Mouse (Mus musculus): Measurements from ENCODE around the gene Bbs2. TPM values are rescaled to one million over a fixed set of nuclear protein-coding genes. Genes with fewer than 3 reads are reported as not detected.

Bbs2 gene
- polyA plus RNA-seq, 1 experiment from 2014 or later: 16.6 TPM

- no peaks in the 10 kb centered on the region for H3K9me3 ChIP-seq (ENCODE audit: control insufficient read depth, low read depth, low read length)
- H3K4me2 ChIP-seq (replicated peaks; ENCODE audit: low read depth, low read length): no peak overlapping the region
- H3K36me3 ChIP-seq (ENCODE audit: control insufficient read depth, insufficient read depth, low read length): no peaks in the 10 kb centered on the region
- ATAC-seq (ENCODE audit: insufficient number of reproducible peaks, insufficient read depth, low FRiP score, low read depth): no peak
- H3K9ac ChIP-seq (replicated peaks; ENCODE audit: low read depth, low read length): no peak overlapping the region
- H3K27me3 ChIP-seq (ENCODE audit: control insufficient read depth, insufficient read depth, low read length): no peaks in the 10 kb centered on the region
- H3K27ac ChIP-seq (ENCODE audit: low read length): no peak overlapping the region
- no peak overlapping the region for H3K4me3 ChIP-seq (ENCODE audit: low read depth, low read length)
- 90% methylated on average over 4 of the region's 4 CpGs for WGBS
- H3K4me1 ChIP-seq (ENCODE audit: control insufficient read depth, insufficient read depth, low read length): no peaks in the 10 kb centered on the region
Measured at GRCm38 (mm10) chr8:94130126-94130525, 31.4 kb upstream of the Bbs2 start.

GRCm38 (mm10) chr8:94129133-94129789 is 30.5 kb upstream of the Bbs2 start:
- Histone ChIP-seq H3K9ac (replicated peaks; ENCODE audit: low read depth, low read length) (no peak overlapping the region), H3K27me3 (ENCODE audit: control insufficient read depth, insufficient read depth, low read length) (no peaks in the 10 kb centered on the region), H3K36me3 (ENCODE audit: control insufficient read depth, insufficient read depth, low read length) (no peaks in the 10 kb centered on the region), H3K4me1 (ENCODE audit: control insufficient read depth, insufficient read depth, low read length) (no peaks in the 10 kb centered on the region), H3K27ac (ENCODE audit: low read length) (no peak overlapping the region), H3K4me2 (replicated peaks; ENCODE audit: low read depth, low read length) (no peak overlapping the region), H3K4me3 (ENCODE audit: low read depth, low read length) (no peak overlapping the region), H3K9me3 (ENCODE audit: control insufficient read depth, low read depth, low read length) (no peaks in the 10 kb centered on the region)
- no peak for ATAC-seq (ENCODE audit: insufficient number of reproducible peaks, insufficient read depth, low FRiP score, low read depth)
- WGBS: 82% methylated on average over 6 of the region's 6 CpGs

GRCm38 (mm10) chr8:94127711-94128110 is 29.0 kb upstream of the Bbs2 start:
- WGBS: 78% methylated on average over 6 of the region's 6 CpGs
- no peak overlapping the region for H3K4me3 ChIP-seq (ENCODE audit: low read depth, low read length)
- H3K9ac ChIP-seq (replicated peaks; ENCODE audit: low read depth, low read length): no peak overlapping the region
- ATAC-seq (ENCODE audit: insufficient number of reproducible peaks, insufficient read depth, low FRiP score, low read depth): no peak
- no peaks in the 10 kb centered on the region for H3K9me3 ChIP-seq (ENCODE audit: control insufficient read depth, low read depth, low read length)
- H3K4me2 ChIP-seq (replicated peaks; ENCODE audit: low read depth, low read length): no peak overlapping the region
- H3K27me3 ChIP-seq (ENCODE audit: control insufficient read depth, insufficient read depth, low read length): no peaks in the 10 kb centered on the region
- no peak overlapping the region for H3K27ac ChIP-seq (ENCODE audit: low read length)
- no peaks in the 10 kb centered on the region for H3K4me1 ChIP-seq (ENCODE audit: control insufficient read depth, insufficient read depth, low read length)
- H3K36me3 ChIP-seq (ENCODE audit: control insufficient read depth, insufficient read depth, low read length): no peaks in the 10 kb centered on the region

GRCm38 (mm10) chr8:94122711-94123468 is 24.2 kb upstream of the Bbs2 start:
- no peaks in the 10 kb centered on the region for H3K4me1 ChIP-seq (ENCODE audit: control insufficient read depth, insufficient read depth, low read length)
- no peak overlapping the region for H3K9ac ChIP-seq (replicated peaks; ENCODE audit: low read depth, low read length)
- WGBS: 44% methylated on average over 8 of the region's 8 CpGs
- H3K9me3 ChIP-seq (ENCODE audit: control insufficient read depth, low read depth, low read length): no peaks in the 10 kb centered on the region
- no peak overlapping the region for H3K27ac ChIP-seq (ENCODE audit: low read length)
- no peaks in the 10 kb centered on the region for H3K36me3 ChIP-seq (ENCODE audit: control insufficient read depth, insufficient read depth, low read length)
- ATAC-seq (ENCODE audit: insufficient number of reproducible peaks, insufficient read depth, low FRiP score, low read depth): no peak
- H3K4me3 ChIP-seq (ENCODE audit: low read depth, low read length): no peak overlapping the region
- no peaks in the 10 kb centered on the region for H3K27me3 ChIP-seq (ENCODE audit: control insufficient read depth, insufficient read depth, low read length)
- no peak overlapping the region for H3K4me2 ChIP-seq (replicated peaks; ENCODE audit: low read depth, low read length)

GRCm38 (mm10) chr8:94121625-94122024 is 22.9 kb upstream of the Bbs2 start:
- H3K36me3 ChIP-seq (ENCODE audit: control insufficient read depth, insufficient read depth, low read length): no peaks in the 10 kb centered on the region
- H3K4me3 ChIP-seq (ENCODE audit: low read depth, low read length): no peak overlapping the region
- ATAC-seq (ENCODE audit: insufficient number of reproducible peaks, insufficient read depth, low FRiP score, low read depth): no peak
- no peak overlapping the region for H3K9ac ChIP-seq (replicated peaks; ENCODE audit: low read depth, low read length)
- WGBS: 90% methylated on average over 9 of the region's 9 CpGs
- no peak overlapping the region for H3K4me2 ChIP-seq (replicated peaks; ENCODE audit: low read depth, low read length)
- H3K9me3 ChIP-seq (ENCODE audit: control insufficient read depth, low read depth, low read length): no peaks in the 10 kb centered on the region
- H3K27ac ChIP-seq (ENCODE audit: low read length): no peak overlapping the region
- no peaks in the 10 kb centered on the region for H3K4me1 ChIP-seq (ENCODE audit: control insufficient read depth, insufficient read depth, low read length)
- H3K27me3 ChIP-seq (ENCODE audit: control insufficient read depth, insufficient read depth, low read length): no peaks in the 10 kb centered on the region

GRCm38 (mm10) chr8:94118776-94119430 is 20.2 kb upstream of the Bbs2 start:
- H3K4me2 ChIP-seq (replicated peaks; ENCODE audit: low read depth, low read length): no peak overlapping the region
- no peak overlapping the region for H3K9ac ChIP-seq (replicated peaks; ENCODE audit: low read depth, low read length)
- 12% methylated on average over 6 of the region's 6 CpGs for WGBS
- H3K36me3 ChIP-seq (ENCODE audit: control insufficient read depth, insufficient read depth, low read length): no peaks in the 10 kb centered on the region
- H3K9me3 ChIP-seq (ENCODE audit: control insufficient read depth, low read depth, low read length): no peaks in the 10 kb centered on the region
- no peak overlapping the region for H3K27ac ChIP-seq (ENCODE audit: low read length)
- H3K4me1 ChIP-seq (ENCODE audit: control insufficient read depth, insufficient read depth, low read length): no peaks in the 10 kb centered on the region
- no peak overlapping the region for H3K4me3 ChIP-seq (ENCODE audit: low read depth, low read length)
- no peak for ATAC-seq (ENCODE audit: insufficient number of reproducible peaks, insufficient read depth, low FRiP score, low read depth)
- no peaks in the 10 kb centered on the region for H3K27me3 ChIP-seq (ENCODE audit: control insufficient read depth, insufficient read depth, low read length)

GRCm38 (mm10) chr8:94113972-94114371 is 15.2 kb upstream of the Bbs2 start:
- H3K4me1 ChIP-seq (ENCODE audit: control insufficient read depth, insufficient read depth, low read length): no peaks in the 10 kb centered on the region
- no peaks in the 10 kb centered on the region for H3K36me3 ChIP-seq (ENCODE audit: control insufficient read depth, insufficient read depth, low read length)
- 85% methylated on average over 2 of the region's 2 CpGs for WGBS
- H3K9ac ChIP-seq (replicated peaks; ENCODE audit: low read depth, low read length): no peak overlapping the region
- ATAC-seq (ENCODE audit: insufficient number of reproducible peaks, insufficient read depth, low FRiP score, low read depth): no peak
- H3K4me2 ChIP-seq (replicated peaks; ENCODE audit: low read depth, low read length): no peak overlapping the region
- H3K27ac ChIP-seq (ENCODE audit: low read length): no peak overlapping the region
- H3K9me3 ChIP-seq (ENCODE audit: control insufficient read depth, low read depth, low read length): no peaks in the 10 kb centered on the region
- no peak overlapping the region for H3K4me3 ChIP-seq (ENCODE audit: low read depth, low read length)
- H3K27me3 ChIP-seq (ENCODE audit: control insufficient read depth, insufficient read depth, low read length): no peaks in the 10 kb centered on the region

GRCm38 (mm10) chr8:94113435-94113834 is 14.7 kb upstream of the Bbs2 start:
- Histone ChIP-seq H3K9me3 (ENCODE audit: control insufficient read depth, low read depth, low read length) (no peaks in the 10 kb centered on the region), H3K27me3 (ENCODE audit: control insufficient read depth, insufficient read depth, low read length) (no peaks in the 10 kb centered on the region), H3K9ac (replicated peaks; ENCODE audit: low read depth, low read length) (no peak overlapping the region), H3K27ac (ENCODE audit: low read length) (no peak overlapping the region), H3K4me1 (ENCODE audit: control insufficient read depth, insufficient read depth, low read length) (no peaks in the 10 kb centered on the region), H3K36me3 (ENCODE audit: control insufficient read depth, insufficient read depth, low read length) (no peaks in the 10 kb centered on the region), H3K4me2 (replicated peaks; ENCODE audit: low read depth, low read length) (no peak overlapping the region), H3K4me3 (ENCODE audit: low read depth, low read length) (no peak overlapping the region)
- 63% methylated on average over 1 of the region's 1 CpGs for WGBS
- ATAC-seq (ENCODE audit: insufficient number of reproducible peaks, insufficient read depth, low FRiP score, low read depth): no peak

Data from stomach, embryonic 14.5 days (tissue).